Mouse (Mus musculus) layer of hippocampus, adult 8-10 months (tissue): ENCODE data around the gene Fam241b. TPM values are rescaled to one million over a fixed set of nuclear protein-coding genes. Genes with fewer than 3 reads are reported as not detected.

Experiments used
- DNase-seq, 2 experiments: peaks; one replicate each; pipeline ENCODE4 v3.0.0; 2022; ENCODE audit warnings: low spot score in 2 of 2
- total RNA-seq, 4 experiments: library from RNA; stranded (reverse); gene quantifications; 2 replicates each; pipeline ENCODE4 v1.2.4; 2022

Gene Fam241b
- total RNA-seq = 10 to 100 TPM; 37.3 to 46.9 (median 41.6) TPM

DNA sequence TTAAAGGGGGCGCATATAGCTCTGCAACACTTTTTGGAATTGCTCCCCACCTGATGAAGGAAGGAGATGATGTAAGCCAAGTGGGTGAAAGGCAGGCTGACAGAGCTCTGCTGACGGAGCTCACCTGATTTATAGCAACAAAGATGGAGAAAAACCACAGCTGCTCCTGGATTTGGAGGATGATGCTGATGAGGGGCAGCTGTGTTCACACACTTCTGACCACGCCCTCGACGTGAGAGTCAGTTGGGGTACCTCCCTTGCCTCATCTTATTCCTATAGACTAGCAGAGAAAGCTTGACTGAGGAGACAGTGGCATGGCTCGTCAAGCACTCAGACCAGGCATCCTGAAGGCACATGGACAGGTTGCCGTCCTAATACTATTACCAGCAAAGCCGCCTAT, at the start of gene Fam241b:
Gene Fam241b, minus strand, starts transcription at position 101 of the 400 bp plus-strand sequence.
- DNase-seq = no peak

DNA sequence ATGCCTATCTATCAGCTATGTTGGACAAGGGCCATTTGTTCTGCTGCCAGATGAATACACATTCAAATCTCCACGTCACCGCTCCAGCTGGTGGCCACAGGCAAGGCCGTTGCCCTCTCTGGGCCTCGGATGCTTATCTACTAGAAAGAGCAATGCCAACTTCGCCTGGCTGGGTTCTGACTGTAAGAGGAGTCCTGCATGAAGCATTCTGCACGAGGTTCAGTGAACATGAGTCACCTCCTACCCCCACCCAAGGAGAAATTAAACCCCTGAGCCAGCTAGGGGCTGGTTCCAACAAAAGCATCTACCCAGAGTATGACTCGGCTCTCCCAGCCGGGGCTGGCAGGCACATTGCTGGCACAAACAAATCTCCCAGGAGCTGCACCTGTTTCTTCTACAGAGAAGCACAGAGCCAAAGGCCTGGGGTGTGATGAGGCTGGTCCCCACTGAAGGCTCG, 49.0 kb upstream of the Fam241b start:
- peak; percentile 80 to 82 for DNase-seq

DNA sequence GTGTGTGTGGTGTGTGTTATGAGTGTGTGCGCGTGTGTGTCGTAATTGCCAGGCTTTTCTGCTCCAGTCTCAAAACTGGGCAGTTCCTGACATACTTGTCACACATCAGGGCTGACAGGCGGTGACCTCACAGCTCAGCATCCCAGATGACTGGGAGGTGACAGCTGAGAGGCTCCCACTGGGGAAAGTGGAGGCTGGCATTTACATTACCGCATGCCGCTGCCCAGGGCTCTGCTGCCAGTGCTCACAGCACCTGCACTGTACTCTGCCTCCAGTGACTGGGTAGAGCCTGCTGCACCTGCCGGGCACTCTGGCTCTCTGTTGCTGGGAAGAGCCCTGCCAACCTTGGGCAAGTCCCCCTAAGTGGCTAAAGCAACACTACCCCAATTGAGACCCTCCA, 47.1 kb upstream of the Fam241b start:
- no peak for DNase-seq

DNA sequence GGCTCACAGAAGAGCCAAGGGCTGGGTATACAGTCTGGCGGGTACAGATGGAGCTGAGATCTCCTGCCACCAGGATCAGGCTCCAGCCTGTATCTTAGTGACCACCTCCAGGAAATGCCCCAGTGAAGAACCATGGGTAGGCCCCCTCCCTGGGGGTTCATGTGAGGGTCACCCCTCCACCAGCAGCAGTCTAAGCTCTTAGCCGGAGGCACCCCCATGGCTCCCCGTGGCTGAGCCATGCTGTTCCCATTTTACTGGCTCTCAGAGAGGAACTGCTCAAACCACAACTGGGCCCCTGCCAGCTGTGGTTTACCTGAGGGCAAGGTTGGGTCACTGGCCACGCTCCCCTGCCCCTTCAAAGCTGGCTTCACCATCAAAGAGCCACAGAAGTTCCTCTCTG, 46.2 kb upstream of the Fam241b start:
- DNase-seq = no peak

DNA sequence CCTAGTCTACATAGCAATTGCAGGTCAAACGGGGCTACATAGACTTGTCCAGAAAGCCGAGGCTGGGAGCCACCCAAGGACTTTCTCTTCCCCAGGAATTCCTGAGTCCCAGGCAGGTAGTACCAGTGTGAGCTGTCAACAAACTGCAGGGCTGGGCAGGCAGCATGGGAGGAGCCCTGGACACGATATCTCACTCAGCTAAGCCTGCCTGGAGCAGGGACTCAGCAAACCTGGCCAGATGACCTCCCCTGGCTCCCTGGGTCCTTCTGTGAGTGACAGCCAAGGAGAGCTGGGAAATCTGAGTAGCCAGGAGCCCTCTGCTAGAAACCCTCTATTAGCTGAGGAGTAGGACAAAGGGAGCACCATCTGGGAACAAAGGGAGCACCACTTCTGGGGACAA, 45.6 kb upstream of the Fam241b start:
- DNase-seq = no peak

DNA sequence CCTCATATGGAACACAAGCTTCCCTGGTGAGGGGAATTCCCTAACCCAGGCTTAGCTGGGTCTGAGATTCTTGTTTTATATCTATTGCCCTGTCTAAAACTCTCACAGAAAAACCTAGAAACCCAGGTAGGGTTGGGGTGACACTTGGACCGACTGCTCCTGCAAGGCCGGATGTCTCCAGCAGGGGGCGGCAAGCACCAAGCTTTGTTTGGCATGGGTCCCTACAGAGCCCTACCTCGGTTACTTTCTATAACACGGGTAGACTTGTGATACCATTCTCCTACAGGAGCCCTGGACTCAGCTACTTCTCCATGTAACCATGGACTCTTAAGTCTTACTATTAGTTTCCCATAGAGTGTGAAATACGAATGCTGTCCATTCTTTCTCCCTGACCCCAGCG, 43.2 kb upstream of the Fam241b start:
- DNase-seq = peak in 1 of 2 experiments; percentile 87

DNA sequence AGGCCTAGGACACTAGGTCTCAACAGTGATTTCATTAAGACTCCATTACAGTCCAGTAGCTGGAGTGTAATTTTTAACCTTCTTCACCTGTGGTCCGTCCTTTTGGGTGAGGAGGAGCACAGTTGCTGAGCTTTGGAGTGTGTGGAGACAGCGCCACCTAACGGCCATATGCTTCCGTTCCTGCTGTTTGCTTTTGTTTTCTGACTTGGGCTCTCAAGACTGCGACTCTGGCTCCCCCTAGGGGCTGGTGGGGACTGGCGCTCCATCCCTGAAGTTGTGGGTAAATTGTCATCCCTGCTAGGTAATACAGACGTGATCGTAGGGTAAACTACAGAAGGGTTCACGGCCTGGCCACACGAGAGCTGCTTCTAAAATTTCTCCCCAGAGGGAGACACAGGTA, 39.3 kb upstream of the Fam241b start:
- DNase-seq = peak; percentile 89 to 98

DNA sequence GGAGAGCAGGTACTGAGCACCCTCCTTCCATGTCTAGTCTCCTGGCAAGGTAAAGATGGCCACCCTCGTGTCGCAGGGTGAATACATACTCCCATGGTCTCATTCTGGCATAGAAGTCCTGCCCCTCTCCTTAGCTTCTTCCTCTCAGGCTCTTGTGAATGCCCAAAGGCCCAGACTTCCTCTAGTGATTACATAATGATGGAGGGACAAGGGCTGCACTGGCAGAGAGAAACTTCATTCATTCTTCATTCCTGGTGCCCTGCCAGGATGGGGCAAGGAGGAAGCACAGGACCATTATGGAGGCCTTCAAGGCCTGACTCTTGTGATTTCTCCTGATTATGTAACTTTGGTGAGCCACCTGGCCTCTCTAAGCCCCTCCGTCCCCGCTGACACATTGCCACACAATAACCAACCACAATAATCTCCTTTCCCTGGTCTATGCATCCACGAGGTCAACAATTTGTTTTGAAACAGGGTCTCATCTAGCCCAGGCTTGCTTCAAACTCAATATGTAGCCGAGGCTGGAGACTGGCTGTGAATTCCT, 38.8 kb upstream of the Fam241b start:
- no peak for DNase-seq

DNA sequence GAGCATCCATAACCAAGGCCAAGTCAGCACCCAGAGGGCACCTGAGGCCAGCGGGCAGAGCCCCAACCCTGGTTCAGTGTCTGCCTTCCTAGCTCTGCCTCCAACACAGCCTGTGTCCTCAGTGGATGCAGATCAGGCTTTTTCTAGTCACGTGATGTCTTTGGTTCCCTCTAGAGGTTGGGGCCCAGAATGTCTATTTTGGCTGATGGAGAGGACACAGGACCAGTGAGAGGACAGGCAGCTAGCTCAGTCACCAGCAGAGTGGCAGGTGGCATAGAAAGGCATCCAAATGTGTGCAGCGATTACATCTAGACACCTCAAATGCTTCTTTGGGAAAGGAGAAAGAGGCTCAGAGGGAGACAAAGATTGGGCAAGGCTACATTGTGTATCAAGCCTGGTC, 38.0 kb upstream of the Fam241b start:
- no peak for DNase-seq

DNA sequence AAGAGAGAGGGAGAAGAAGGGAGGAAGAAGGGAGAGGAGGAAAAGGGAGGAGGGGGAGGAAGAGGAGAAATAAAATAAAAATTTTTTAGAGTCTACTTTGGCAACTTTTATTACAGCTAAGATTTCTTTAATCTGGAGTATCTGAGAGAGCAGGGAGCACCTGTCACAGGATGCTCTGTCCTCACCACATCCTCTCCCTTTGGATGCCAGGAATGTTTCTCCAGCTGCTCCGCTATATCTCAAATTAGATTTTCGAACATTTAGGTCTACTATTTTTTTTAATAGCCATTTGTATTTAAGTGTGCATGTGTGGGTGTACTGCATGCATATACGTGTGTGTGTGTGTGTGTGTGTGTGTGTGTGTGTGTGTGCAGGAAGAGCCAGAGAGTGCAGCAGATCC, 36.2 kb upstream of the Fam241b start:
- DNase-seq = no peak

DNA sequence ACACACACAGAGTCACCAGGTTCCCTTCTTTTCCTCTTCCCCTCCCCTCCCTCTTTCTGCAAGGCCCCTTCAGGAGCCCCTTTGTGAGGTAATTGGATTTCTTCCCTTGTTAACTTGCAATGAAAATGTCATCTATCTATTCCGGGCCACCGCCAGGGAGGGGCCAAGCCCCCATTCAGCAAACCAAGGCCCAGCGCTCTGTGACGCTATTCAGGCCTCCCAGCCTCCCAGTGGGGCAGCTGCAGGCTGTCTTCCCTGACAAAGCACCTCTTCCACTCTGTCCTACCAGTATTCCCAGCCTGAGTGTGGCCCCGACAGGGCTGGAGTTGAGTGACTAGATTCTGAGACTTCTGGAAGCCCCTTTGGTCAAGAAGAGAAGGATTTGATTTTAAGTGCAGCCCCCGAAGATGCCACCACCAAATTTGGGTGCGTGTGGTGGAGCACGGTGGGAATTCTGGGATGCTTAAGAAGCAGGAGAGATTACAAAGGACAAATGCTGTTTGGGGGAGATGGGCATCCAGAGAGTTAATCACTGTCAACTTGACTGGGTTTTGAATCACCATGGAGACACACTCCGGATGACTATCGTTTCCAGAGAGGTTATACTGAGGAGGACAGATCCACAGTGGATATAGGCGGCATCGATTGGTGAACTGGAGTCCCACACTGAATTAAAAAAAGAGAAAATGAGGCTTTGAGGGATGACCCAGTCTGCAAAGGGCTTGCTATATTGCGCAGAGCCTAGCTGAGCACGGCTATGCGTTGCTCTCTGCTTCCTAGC, 31.0 kb upstream of the Fam241b start:
- no peak for DNase-seq

DNA sequence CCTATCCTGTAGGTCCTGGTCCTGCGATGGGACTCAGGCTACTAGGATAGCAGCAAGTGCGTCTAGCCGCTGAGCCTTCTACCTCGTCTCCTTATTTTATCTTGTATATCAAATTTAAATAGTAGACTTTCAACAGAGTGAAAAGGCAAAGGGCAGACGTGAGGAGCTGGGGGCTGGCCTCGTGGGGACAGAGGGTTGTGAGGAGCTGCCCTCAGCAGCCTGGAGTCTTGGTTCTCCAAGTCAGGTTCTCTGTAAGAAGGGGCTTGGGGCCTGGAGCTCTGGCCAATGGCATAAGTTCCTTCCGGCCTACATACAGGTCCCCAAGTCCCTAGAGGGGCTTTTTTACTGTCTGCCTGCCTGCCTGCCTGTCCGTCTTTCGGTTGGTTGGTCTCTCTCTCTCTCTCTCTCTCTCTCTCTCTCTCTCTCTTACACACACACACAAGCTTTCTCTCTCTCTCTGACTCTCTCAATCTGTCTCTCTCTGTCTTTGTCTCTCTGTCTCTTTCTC, 30.3 kb upstream of the Fam241b start:
- DNase-seq = no peak

DNA sequence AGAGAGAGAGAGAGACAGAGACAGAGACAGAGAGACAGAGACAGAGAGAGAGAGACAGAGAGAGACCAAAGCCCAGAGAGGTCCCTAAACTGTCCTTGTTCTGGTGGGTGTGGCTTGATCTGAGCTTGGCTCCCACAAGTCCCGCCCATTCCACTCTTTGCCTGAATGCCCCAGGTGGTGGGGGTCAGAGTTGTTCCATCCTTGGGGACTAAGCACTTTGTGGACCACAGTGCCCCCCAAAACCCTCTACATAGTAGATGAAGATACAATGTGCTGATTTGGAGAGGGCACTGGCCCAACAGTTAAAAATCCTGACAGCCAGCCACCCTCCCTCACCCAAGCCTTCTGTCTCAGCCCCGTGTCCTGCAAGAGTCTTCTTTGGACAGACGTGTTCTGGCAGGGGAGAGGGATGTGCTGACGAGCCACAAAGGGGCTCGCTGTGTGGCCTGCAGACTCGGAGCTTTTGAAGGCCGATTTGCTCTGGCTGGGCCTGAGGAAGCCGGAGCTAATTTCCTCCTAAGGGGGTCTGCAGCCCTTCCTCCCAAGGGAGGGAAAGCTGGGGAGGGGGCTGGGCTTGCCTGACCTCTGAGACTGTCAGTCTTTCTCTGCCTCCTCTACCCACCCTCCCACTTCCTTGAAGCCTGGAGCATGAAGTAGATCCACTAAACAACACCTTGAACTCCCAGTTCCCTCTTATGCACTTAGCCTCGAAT, 29.3 kb upstream of the Fam241b start:
- DNase-seq = no peak

DNA sequence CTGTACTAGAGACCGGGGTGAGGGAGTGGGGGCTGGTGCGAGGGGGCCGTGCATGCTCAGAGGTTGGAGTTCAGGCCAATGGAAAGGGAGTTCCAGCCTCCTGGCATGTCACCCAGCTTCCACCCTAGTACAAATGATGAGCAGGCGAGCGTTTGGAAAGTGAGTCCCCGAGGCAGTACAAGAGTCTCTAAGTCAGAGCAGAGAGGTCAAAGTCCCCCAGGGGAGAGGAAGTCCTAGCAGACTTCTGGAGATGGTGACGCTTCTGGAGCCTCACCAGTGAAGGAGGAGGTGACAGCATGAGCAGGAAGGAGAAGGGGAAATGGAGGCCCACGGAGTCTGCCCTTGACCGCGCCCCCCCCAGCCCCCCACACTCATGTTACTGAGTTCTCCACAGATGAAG, 18.7 kb upstream of the Fam241b start:
- no peak for DNase-seq

DNA sequence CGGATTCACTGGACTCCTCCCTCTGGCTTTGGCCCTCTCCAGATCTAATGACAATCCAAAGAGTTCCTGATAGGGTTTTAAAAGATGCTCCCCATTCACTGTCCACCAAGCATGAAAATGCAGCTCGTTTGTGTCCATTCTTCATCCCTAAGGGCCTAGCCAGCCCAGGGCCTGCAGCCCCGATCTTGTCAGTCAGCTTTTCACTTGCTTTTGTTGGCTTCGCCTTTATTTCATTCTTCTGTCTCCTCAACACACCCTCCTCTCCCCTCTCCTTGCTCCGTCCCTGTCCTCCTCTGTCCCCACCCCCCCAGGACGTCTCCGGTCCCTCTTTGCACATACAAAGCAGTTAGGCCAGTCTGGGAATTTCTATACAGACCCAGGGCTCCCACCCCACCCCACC, 6.2 kb upstream of the Fam241b start:
- no peak for DNase-seq

DNA sequence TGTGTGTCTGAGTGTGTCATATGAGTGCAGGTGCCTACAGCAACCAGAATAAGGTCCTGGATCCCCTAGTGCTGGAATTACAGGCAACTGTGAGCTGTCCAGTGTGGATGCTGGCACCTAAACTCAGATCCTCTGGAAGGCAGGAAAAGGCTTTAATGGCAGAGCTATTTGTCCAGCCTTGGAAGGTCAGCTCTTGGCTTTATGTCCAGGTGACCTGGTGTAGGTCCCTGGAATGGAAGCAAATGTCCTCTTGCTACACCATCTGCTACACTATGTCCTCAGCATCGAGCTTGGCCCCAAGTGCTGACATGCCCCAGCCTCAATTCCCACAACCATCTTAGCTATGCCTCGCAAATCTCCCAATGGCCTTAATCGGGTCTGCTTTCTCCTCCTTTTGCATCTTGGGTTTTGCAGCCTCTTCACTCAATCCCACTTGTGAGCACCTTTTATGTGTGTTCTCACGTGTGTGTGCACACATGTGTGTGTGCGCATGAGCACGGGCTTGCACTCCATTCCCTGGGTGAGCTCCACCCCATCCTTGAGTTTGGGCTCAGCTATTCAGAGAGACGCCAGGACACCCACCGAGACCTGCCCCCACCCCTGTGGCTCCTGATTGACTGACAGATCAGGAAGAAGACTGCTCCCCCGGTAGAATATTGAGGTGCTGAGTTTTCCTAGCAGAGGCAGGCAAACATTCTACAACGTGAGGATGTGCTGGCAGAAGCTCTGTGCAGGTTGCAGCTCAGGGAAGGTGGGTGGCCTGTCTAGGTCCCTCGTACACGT, 3.9 kb upstream of the Fam241b start:
- DNase-seq = no peak

DNA sequence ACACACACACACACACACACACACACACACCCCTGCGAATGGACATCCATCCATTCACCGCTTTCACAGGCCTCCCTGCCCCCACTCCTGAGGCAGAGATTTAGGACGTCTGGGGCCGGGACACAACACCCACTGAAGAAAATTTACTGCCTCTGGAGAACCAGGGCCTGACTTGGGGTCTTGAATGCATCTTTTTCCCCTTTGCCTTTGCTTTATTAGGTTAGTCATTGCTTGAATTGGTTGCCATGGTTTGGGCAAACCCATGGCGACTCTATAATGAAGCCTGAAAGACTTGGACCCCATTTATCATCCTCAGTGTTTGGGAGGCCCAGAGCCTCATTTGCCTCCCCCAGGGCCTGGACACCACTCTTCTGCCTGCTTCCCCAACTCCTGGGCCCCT, 2.2 kb upstream of the Fam241b start:
- DNase-seq = no peak

DNA sequence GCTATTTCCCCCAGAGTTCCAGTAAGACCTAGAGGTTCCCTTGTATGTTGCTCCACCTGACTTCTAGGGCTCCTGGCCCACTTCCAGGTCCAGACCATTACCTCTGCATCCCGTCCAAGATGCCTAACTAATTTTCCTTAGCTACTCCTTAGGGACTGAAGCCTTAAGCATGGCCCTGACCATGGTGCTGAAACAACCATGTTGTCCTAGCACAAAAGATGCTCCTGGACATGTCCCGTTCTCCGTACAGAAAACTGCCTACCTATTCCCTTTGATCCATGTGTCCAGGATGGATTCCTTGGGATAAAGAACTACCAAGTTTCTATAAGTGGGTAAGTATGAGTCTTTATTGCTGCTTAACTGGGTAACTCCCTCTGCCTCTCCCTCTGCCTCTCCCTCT, 5.7 kb downstream of the Fam241b start:
- no peak for DNase-seq

DNA sequence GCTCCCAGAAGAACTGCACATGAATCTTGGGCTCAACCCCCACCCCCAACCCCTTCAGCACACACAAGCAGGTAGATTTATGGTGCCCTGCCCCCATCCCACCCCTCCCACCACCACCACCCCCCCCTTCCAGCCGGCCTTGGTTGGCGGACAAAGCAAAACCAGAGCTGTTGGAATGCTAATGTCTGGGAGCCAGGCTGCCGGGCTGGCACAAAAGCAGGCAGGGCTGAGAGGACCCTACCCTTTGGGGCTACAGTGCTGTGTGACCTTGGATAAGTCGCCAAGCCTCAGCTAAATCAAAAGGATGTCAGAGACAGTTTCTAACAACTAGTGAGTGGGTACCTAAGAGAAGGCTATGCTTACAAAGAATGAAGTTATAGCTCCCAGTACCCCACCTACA, 6.6 kb downstream of the Fam241b start:
- DNase-seq = no peak

DNA sequence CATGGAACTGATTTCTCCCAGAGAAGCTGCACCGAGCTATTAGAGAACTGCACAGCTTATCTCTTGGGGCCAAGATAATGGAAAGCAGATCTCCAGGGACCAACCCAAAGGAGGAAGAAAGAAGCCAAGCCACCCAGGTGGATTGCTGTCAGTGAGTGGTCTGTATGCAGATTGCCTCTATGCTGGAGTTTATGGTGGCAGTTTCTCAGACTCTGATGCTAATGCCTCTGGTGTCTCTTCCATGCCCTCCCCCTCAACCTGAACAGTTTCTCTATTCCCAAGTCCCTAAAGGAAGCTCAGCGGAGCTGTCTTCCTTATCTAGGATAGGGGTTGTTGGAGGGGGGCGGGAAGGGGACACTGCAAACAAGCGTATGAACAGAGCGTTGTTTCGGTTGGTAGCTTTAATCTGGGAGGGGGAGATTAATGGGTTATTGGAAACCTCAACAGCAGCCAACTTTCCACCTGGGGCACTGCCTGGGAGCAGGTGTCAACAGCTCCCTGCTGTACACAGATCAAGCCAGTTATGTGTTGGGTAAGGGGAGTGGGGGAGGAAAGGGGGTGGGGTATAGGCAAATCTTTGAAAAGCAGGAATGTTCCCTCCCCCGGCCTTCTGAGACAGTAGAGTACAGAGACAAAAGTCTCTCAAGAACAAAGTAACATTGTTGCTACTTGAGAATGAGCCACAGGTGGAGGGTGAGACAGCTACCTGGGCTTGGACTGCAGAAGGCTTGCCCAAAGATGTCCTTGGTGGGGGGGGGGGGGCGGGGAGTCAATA, 7.8 kb downstream of the Fam241b start:
- DNase-seq = no peak
